Mouse (Mus musculus) adipocyte (in vitro differentiated cells): ENCODE measurements around the gene Med6.

Experiments used
- DNase-seq: peaks from one replicate; pipeline ENCODE4 v3.0.0-alpha.2; 2016; ENCODE audit warnings: low spot score

Med6 gene

DNA sequence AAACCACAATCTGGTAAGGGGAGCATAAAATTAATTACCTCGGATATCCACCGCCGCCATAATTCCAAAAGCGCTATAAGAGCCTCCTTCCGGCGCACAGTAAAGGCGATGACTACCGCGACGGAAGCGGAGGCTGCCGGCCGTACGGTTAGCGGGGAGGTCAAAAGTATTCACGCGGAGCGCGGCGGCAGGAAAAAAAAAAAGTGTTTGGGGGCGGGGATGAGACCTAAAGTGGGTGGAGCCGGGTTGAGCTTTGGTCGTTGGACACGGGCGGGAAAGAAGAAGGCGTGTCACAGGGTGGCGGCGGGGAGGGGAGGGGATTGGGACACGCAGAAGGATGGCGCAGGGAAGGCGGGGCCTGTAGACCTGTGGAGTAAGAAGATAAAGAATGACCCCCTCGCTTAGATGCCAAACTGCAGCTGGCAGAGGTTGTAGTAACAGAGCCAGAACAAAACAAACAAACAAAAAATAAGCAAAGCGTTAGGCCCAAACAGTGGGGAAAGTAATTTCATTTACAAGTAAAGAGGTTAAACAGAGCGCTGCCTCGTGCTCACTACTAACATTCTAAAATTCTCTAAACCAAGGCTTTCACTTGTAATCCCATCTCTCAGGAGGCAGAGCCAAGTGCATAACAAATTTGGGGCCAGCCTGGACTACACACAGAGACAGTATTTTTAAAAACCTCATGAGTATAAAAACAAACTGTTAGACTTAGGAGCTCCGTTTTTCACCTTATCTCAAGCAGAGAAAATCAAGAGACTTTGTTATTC, at the start of gene Med6:
Med6 (minus strand) TSS at position 107 of the 770 bp plus-strand sequence.
- peak; percentile 98 for DNase-seq

DNA sequence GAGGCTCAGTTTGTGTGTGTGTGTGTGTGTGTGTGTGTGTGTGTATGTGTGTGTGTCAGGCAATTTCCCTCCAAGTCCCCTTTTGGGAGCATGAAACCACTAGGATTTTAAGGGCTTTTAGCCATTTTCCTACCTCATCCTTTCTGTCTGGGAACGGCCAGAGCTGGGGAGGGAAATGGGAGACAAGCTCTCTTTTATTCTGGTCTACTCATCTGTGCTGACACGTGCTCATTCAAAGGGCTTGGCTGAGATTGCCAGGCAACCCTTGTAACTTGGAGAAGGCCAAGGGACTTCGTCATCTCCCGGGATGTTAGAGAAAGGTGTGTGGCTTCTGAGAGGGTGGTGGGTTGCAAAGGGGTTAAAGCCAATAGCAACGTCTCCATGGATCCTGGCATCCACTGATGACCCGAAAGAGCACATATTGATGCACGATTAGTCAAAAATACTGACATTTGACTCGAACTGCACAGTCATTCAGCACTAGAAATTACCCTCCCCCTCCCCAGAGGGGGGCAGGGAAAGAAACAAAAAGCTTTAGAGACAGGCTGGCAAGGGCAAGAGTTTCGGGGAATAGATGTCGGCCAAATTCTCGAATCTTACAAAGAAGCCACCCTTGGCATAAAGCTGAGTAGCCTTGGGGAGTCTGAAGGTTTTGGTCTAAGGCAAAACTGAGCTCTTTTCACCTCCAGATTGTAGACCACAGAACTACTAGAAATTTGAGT, 47.7 kb upstream of the Med6 start:
- DNase-seq = no peak

DNA sequence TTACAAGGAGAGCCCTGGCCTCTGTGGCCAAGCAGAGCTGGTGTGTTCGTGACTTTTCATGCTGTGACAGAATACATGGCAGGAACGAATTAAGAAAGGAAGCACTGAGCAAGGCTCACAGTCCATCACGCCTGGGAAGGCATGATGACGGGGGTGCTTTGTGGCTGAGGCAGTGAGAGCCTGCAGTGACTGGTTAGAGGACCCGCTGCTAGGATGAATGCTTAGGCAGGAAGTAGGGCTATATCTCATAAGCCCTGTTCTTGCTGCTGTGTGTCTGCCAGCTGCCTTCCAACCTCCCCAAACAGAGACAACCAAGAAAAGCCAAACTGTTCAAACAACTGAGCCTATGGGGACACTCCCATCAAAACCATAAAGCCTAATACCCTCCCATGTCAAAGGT, 45.8 kb upstream of the Med6 start:
- DNase-seq = no peak

GRCm38 (mm10) chr12:81633246-81633645, 38.4 kb upstream of the Med6 start:
- no peak for DNase-seq

DNA sequence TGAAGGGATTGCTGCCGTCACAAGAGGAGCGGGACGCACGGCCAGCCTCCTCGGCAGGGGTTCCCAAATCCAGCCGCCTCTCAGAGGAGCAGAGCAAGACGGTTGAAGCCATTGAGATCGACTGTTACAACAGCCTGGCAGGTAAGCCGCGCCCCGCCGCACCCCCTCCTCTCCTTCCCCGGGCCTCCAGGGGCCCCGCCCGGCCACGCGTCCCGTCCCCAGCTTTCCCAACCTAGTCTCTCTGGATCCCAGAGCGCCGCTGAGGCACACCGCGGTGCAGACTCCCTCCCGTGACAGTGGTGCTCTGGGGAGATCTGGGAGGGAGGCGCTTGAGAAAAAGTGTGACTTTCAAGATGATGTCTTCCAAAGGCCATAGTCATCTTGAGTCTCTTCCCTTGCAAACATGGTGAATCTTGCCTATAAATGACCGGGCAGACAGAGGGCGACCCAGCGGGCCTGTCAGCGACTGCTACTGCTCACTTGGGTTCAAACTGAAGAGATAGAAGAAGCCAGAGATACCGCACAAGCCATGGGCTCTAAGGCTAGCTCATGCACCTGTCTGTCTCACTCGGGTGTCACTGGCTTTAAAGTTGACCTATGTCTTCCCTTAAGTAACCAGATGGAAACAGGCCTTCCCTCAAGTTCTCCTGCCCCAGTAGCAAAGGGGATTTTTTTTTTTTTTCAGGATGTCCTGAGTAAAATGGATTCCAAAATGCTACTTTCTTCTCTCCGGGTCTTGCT, 37.0 kb upstream of the Med6 start:
- no peak for DNase-seq

DNA sequence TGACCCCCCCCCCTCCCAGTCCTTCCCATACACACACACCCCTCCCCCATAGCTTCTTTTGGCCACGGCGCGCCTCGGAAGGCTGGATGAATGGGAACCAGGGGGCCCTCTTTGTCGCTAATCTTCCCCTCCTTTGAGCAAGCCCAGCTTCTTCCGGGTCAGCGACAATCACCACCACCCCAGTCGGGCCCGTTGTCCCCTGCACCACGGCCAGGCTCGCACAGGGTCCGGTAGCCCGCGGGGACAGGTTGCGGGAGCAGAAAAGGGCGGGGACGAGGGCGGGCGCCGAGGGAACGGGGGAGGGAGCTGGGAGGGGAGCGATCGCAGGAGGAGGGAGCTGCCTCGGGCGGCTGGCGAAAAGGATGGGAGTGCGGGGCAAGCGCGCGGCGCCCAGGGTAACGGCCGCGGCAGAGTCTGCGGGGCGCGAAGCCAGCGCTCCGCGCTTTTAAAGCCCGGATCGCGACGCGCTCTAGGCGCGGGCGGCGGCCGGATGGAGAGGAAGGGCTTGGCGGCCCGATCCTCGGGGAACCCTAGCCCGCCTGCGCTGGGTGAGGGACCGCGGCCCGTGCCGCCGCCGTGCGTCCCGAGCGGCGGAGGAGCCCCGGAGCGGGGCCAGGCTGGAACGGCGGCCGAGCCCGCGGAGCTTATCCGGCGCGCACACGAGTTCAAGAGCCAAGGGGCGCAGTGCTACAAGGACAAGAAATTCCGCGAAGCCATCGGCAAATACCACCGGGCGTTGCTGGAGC, 36.3 kb upstream of the Med6 start, which contains the start of gene Ttc9:
Ttc9 (plus strand) TSS at position 335 of the 746 bp plus-strand sequence.
- no peak for DNase-seq

DNA sequence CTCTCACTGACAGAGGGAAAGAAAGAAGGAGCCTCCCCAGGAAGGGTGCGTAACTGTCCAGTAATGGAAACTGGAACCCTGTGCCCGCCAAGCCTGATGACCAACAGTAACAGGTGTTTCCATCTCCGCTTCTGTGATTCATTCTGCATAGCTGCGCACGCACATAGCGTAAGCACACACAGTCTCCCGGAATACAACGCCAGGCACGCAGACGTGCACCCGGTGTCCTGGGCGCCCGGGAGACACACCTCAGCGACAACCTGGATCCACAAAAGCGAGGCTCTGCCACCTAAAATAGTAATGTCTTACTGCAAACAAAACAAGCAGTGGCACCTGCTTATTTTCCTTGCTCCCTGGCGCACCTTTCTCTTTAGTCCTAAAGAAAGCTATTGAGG, 35.7 kb upstream of the Med6 start:
- no peak for DNase-seq

- DNase-seq = no peak
These were observed 33.3 kb upstream of the Med6 start for GRCm38 (mm10) chr12:81628091-81628490.

DNA sequence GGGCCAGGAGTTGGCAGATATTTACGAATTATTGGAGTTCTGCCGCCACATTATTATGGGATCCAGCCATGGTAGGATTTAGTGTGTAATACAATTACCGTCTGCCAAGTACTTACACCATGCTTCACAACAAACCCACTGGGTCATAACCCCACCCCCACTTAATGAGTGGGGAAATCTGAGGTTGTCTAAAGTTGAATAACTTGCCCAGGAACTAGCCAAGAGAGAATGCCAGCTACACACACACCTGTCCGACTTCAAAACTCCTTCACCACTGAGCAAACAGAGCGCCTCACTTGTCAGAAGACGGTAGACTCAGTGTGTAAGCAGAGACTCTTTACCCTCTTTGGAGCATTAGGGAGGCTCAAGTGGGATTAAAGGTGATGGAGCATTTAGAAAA, 32.6 kb upstream of the Med6 start:
- no peak for DNase-seq

DNA sequence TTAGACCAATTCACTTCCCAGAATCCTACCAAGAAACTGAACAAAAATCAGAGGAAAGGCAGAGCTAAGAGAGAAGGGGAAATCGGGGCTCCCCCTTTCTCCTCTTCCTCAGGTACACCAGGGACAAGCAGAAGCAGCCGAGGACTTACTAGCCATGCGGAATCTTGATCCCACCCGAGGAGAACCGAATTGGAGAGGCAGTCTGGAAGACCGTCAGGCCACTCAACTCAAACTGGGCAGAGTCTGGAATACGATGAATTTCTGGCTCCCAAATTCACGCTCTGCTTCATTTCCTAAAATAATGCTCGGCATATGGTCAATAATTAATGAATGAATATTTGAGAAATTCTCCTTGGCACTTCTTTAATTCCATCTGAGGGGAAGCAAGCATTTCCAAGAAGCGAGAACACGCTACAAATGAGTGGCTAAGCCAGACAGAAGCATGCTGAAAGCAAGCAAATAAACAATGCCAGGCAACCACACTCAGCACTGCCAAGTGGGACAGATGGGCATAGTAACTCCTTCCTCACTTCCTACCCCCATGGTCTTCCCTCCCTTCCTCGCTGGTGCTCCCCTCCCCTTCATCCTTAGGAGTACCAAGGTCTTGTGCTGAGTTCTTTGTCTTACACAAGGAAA, 31.5 kb upstream of the Med6 start:
- DNase-seq = peak; percentile 7

GRCm38 (mm10) chr12:81623377-81623776, 28.6 kb upstream of the Med6 start:
- DNase-seq = no peak

GRCm38 (mm10) chr12:81619302-81619701, 24.5 kb upstream of the Med6 start:
- DNase-seq = peak; percentile 74

DNA sequence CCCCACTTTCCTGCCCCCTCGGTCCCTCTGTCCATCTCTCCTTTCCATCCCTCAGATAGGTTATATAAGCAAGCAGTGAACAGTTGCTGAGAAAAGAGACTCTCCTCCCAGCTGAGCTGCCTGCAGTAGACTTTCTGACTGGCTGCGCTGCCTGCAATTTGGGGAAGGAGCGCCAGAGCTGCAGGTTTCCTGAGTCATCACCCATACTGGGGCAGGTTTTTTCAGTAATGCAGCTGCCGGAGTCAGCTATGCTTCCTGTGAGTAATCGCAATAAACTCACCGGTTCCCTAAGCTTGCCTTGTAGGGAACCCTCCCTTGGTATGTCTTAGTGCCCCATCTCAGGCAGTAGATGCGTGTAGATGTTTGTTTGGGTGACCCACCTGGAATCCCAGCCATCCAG, 22.2 kb upstream of the Med6 start:
- no peak for DNase-seq

- DNase-seq = no peak
These were observed 21.0 kb upstream of the Med6 start for GRCm38 (mm10) chr12:81615807-81616206.

- no peak for DNase-seq
These were observed 14.6 kb upstream of the Med6 start for GRCm38 (mm10) chr12:81609445-81609844.

DNA sequence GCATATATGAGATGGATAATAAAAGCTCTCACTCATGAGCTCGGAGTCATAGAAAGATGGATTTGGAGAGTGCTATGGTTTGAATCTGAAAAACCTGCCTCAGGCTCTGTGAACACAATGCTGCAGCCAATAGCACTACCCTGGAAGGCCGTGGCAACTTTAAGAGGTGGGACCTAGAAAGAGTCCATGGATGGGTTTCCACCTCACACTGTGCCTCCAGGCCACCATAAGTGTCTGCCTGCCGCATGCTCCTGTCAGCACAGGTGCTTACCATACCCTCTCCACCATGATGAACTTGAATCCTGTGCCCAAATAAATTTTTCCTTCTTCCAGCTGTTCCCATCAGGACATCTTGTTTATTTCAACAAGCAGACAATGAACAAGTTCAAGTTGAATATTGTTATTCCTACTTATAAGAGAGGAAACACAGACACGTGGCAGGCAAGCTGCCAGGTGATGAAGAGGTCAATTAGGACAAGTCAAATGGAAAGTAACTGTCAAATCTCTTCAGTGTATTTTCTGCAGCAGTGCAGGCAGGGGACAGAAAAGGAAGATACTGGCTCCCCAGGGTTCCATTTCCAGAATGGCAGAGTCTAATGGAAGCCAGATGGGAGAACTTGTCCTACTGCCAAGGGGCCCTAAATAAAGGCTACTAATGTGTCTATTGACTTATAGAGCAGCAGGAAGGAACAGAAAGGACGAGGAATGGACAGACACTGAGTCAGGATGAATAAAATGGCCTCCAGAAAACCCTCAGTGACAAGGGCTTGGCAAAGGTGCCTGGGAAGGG, 10.4 kb upstream of the Med6 start:
- peak; percentile 33 for DNase-seq

DNA sequence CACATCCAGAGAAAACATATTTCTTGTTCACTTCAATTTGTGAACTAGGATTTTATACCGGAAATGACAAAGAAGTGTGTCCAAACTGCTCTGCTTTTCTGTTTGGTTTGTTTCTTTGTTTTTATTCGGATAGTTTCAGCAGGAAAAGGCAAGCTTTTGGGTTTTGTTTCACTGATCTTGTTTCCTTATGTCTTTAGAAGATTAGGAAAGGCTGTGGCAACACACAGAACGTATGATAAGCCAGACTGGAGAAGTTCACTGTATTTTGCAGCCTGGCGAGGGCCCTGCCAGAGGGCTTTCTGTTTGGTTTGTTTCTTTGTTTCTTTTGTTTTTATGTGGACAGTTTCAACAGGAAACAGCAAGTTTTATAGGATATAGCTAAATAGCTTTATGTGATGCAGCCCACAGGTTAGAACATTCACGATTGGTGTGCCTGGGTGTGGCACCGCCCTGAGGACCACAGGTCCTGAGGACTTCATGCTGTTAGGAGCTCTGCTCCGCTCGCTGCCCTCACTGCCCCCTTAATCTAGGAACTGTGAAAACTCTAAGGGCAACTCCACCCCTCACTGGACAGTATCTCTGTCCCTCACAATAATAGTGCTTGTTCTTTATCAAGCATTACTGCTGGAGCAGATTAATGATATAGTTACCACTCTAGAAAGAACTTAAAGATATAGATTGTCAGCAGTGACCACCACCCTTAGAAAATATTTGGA, 1.9 kb upstream of the Med6 start:
- no peak for DNase-seq

DNA sequence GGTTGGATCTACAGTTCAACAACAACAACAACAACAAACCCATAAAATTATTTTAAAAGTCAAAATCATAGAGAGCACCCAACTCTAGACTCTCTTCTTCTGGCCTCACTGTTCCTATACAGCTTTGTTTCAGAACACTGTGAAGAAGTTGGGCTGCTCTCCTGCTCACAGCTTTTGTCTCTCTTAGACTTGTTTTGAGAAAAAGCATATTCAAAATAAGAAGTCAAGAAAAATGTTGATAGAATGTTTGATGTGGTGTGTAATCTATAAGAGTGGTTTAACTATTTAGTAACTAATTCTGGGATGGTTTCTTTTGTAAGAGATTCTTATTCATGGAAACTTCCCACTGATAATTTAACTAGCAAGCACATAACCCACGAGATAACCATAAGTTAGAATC, 26.4 kb downstream of the Med6 start, which contains the start of gene Adam21:
Adam21 (minus strand) TSS at position 101 of the 400 bp plus-strand sequence.
- no peak for DNase-seq

DNA sequence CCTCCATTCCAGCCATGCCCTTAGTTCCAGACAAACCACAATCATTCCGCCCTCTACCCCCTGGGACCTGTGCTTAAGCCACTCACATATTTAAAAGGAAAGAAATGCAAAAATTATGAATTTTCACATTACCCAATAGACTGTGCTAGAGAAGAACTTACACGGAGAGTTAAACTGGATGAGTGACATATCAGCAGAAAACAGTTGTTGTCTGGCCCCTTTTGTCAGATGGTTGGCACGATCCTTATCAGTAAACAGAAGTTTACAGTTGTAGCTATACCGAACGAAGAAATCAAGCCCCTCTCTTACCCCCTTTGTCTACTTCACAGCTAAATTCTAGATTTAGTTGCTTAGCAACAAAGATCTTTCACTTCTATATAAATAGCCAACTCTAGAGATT, 26.9 kb downstream of the Med6 start:
- no peak for DNase-seq

DNA sequence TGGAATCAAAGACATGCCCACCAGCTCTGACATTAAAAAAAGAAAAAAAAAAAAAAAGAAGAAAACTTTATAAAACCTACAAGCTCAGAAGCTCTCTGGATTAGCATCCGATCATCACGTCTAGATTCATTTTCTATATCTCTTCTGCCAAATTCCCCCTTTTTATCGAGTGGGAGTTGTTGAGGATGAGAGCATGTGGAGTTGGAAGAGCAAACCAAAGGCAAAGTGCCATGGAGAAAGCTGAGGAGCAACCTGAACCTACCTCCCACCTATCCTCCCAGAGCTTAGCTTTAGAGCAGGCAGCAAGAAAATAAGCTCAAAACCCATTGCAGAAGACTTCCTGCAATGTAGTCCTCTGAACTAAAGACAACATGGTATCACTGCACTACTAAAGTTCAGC, 30.6 kb downstream of the Med6 start:
- DNase-seq = no peak
